8 mouse cellular contexts compared by ENCODE assay signal in the genomic region with DNA sequence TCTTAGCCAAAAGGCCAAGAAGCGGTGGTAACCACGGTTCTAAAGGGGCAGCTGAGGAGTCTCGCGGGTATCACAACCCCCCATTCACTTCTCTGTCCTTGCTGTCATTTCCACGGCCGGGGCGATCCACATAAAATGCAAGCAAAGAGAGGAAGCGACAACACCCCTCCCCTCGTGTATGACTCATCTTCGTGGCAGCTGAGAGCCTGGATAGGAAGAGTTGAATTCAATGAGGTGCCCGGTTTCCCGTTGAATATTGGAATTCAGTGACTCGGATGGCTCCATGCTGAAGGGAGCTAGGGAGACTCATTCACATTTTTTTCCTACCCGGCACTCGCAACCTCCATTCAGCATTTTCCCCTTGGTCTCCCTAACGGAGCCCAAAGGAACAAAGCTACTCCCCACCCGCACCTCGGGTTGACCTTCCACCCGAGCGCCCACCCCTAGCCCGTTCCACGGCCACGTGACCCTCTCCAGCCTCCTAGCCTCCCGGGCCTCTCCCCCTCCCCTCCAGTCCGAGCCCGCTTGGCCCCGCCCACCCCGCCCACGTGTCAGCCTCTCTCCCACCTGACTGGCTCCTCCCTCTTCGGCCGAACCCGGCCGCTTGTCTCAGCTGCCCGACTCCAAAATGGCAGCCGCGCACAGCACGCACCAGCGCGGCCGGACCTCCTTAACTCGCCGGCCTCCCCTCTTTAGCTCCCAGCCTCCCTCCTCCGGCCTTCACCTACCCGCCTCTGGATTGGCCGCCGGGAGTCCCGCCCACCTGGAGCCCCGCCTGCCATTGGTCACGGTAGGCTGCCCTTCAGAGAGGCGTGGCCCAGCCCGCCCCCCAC. TPM values are rescaled to one million over a fixed set of nuclear protein-coding genes. Genes with fewer than 3 reads are reported as not detected.
DNase-seq lines count a peak whose midpoint lies in the region; ATAC-seq lines count a peak whose summit lies in the region.

No protein-coding gene starts in this region.

- no peaks in the 10 kb centered on the region for H3K27me3 ChIP-seq in hindbrain, embryonic 16.5 days (replicated peaks; ENCODE audit: control insufficient read depth, insufficient read depth, low read length)

- no peaks in the 10 kb centered on the region for H3K9me3 ChIP-seq in hindbrain, embryonic 16.5 days (ENCODE audit: control insufficient read depth, low read length)

- H3K79me2 ChIP-seq in macrophage (ENCODE audit: inconsistent target), result peaks cover 41% of the 10 kb centered on the region

- H3K4me1 ChIP-seq in hindbrain, embryonic 16.5 days (ENCODE audit: control insufficient read depth, insufficient read depth, low read depth, low read length), result peaks cover 19% of the 10 kb centered on the region

- H3K9ac ChIP-seq in hindbrain, embryonic 16.5 days (ENCODE audit: low read depth, low read length), result peak overlapping the region; percentile 79

- H3K4me3 ChIP-seq in hindbrain, embryonic 16.5 days (ENCODE audit: low read length), result peak overlapping the region; percentile 67
- peak overlapping the region; percentile 43 for H3K4me3 ChIP-seq in macrophage (ENCODE audit: inconsistent target)

- peak overlapping the region; percentile 88 for H3K27ac ChIP-seq in hindbrain, embryonic 16.5 days (ENCODE audit: low read depth, low read length)
- H3K27ac ChIP-seq in macrophage, result peak overlapping the region; percentile 96

- peak; percentile 98 for ATAC-seq in hindbrain, embryonic 16.5 days

- H3K4me2 ChIP-seq in hindbrain, embryonic 16.5 days (ENCODE audit: low read length), result peak overlapping the region; percentile 82

- peak; percentile 93 for DNase-seq in WW6 (ENCODE audit: low read depth, low spot score)
- DNase-seq in cerebellum, postnatal 4 days (ENCODE audit: low spot score in 2 of 2), result peak; percentile 91 to 96
- DNase-seq in gastrocnemius, adult 18-20 months (ENCODE audit: low spot score), result peak; percentile 98
- peak; percentile 98 for DNase-seq in left cerebral cortex, adult 18-20 months (ENCODE audit: low spot score in 2 of 2)
- peak; percentile 99 for DNase-seq in right cerebral cortex, adult 18-20 months
- peak; percentile 92 for DNase-seq in urinary bladder, postnatal 10 days (ENCODE audit: low spot score)

- H3K36me3 ChIP-seq in hindbrain, embryonic 16.5 days (ENCODE audit: control insufficient read depth, insufficient read depth, low read length), result no peaks in the 10 kb centered on the region
- no peaks in the 10 kb centered on the region for H3K36me3 ChIP-seq in macrophage (ENCODE audit: inconsistent target)

- under 1% methylated on average over 51 of the region's 51 CpGs for WGBS in hindbrain, embryonic 16.5 days
- under 1% methylated on average over 30 of the region's 51 CpGs for WGBS in macrophage (ENCODE audit: missing documents)

RNA-seq across cellular contexts. Expression of a gene that starts 0.6 kb away (rescaled TPM):
- 10 to 100 TPM; 12.6 to 16.5 TPM for total RNA-seq in gastrocnemius, adult 18-20 months (2021)
- polyA plus RNA-seq in hindbrain, embryonic 16.5 days (2015; fragmentation: Nextera tagmentation; extraction: Ambion mirVana), result 13.1 and 13.2 TPM in 2 replicates
- 100 to 1,000 TPM; 130 to 135 TPM for total RNA-seq in left cerebral cortex, adult 18-20 months (2021)
- total RNA-seq in macrophage (2018; cell fraction: chromatin; rRNA removed), result 10 to 100 TPM; 20.0 to 55.2 (median 35.6) TPM
- 10 to 100 TPM in 21 of 26 experiments, 1 to 10 TPM in 5; 7.5 to 17.9 (median 12.7) TPM for total RNA-seq in macrophage (2018; cell fraction: cytosol; rRNA removed)
- total RNA-seq in macrophage (2018; cell fraction: nucleus; rRNA removed), result 10 to 100 TPM; 14.1 to 56.0 (median 28.9) TPM
- polyA plus RNA-seq in macrophage (2018), result 6.0 to 13.9 TPM (median 13.1 TPM) in 3 replicates

Comparison
In these comparisons a context has a peak if more than half of its experiments do, and no peak if none do; other contexts are left out.
1. Peak in every context shown above with its lines: DNase-seq, ATAC-seq, H3K4me3 ChIP-seq and H3K27ac ChIP-seq.
2. RNA of a gene that starts 0.6 kb away (total RNA-seq): 130 to 135 TPM in left cerebral cortex, adult 18-20 months; 12.6 to 16.5 TPM in gastrocnemius, adult 18-20 months; every median in the first group is over 4 times any median in the second.